Mouse (Mus musculus) limb, embryonic 15.5 days (tissue): Measurements from ENCODE around the gene Cluh. TPM values are rescaled to one million over a fixed set of nuclear protein-coding genes. Genes with fewer than 3 reads are reported as not detected.

Source experiments
- ATAC-seq: fragments of 200-750 bp; cut with Nextera tagmentation; 2 replicates; pipeline ENCODE4 v1.8.0; 2017; ENCODE audit warnings: low read depth, moderate TSS enrichment; ENCODE audit not compliant: insufficient number of reproducible peaks, low FRiP score, low TSS enrichment
- H3K27ac ChIP-seq: fragments of 300-500 bp; sonication (generic); 2 replicates; pipeline ENCODE4 v1.5.1; 2015; ENCODE audit warnings: moderate library complexity, mild to moderate bottlenecking, inconsistent platforms
- H3K27me3 ChIP-seq: fragments of 300-500 bp; sonication (generic); 2 replicates; pipeline ENCODE4 v1.6.1; 2015; ENCODE audit warnings: inconsistent platforms
- H3K36me3 ChIP-seq: fragments of 300-500 bp; sonication (generic); 2 replicates; pipeline ENCODE4 v1.6.1; 2015; ENCODE audit warnings: inconsistent platforms
- H3K4me1 ChIP-seq: fragments of 300-500 bp; sonication (generic); 2 replicates; pipeline ENCODE4 v1.6.1; 2015; ENCODE audit warnings: inconsistent platforms
- H3K4me2 ChIP-seq: fragments of 300-500 bp; sonication (generic); 2 replicates; pipeline ENCODE4 v1.6.1; 2015; ENCODE audit warnings: mild to moderate bottlenecking, inconsistent platforms
- H3K4me3 ChIP-seq: fragments of 300-500 bp; sonication (generic); 2 replicates; pipeline ENCODE4 v1.5.1; 2015; ENCODE audit warnings: mild to moderate bottlenecking, inconsistent platforms
- H3K9ac ChIP-seq: fragments of 300-500 bp; sonication (generic); 2 replicates; pipeline ENCODE4 v1.6.1; 2015; ENCODE audit warnings: inconsistent platforms
- H3K9me3 ChIP-seq: fragments of 300-500 bp; sonication (generic); 2 replicates; pipeline ENCODE4 v1.6.1; 2016; ENCODE audit warnings: inconsistent platforms
- WGBS: fragments of 180-500 bp; shearing (Covaris S2); methylation state at CpG from one replicate; pipeline ENCODE4 v1.1.7; 2015; 5-methylcytosine and 5-hydroxymethylcytosine counted together
- polyA plus RNA-seq: library from polyadenylated mRNA; unstranded; fragments of >200 nt; fragmentation: Nextera tagmentation; extraction: Ambion mirVana; gene quantifications from 2 replicates; pipeline ENCODE4 v1.2.1, GENCODE M21; 2015

The Cluh gene
- polyA plus RNA-seq, 1 experiment from 2014 or later, result 23.9 TPM

- no peak overlapping the region for H3K27ac ChIP-seq
- no peak overlapping the region for H3K4me3 ChIP-seq
- H3K9ac ChIP-seq, result no peak overlapping the region
- H3K36me3 ChIP-seq, result 0 out of 2 replicates have a peak, but pooled peaks cover 2% of the 10 kb centered on the region
- ATAC-seq, result no peak
- 18% methylated on average over 1 of the region's 1 CpGs for WGBS
- H3K27me3 ChIP-seq, result no peaks in the 10 kb centered on the region
- H3K4me1 ChIP-seq, result peaks cover 12% of the 10 kb centered on the region; the same call in 1 of the 2 replicates
- H3K9me3 ChIP-seq, result no peaks in the 10 kb centered on the region
- H3K4me2 ChIP-seq, result no peak overlapping the region
Measured at GRCm38 (mm10) chr11:74708781-74709180, 59.5 kb downstream of the Cluh start.

GRCm38 (mm10) chr11:74710671-74711070 is 61.4 kb downstream of the Cluh start:
- no peaks in the 10 kb centered on the region for H3K27me3 ChIP-seq
- no peak overlapping the region for H3K4me2 ChIP-seq
- no peaks in the 10 kb centered on the region for H3K9me3 ChIP-seq
- H3K4me1 ChIP-seq, result peaks cover 12% of the 10 kb centered on the region; the same call in 1 of the 2 replicates
- 97% methylated on average over 1 of the region's 1 CpGs for WGBS
- no peak overlapping the region for H3K4me3 ChIP-seq
- ATAC-seq, result no peak
- no peak overlapping the region for H3K27ac ChIP-seq
- 0 out of 2 replicates have a peak, but pooled peaks cover 2% of the 10 kb centered on the region for H3K36me3 ChIP-seq
- no peak overlapping the region for H3K9ac ChIP-seq

DNA sequence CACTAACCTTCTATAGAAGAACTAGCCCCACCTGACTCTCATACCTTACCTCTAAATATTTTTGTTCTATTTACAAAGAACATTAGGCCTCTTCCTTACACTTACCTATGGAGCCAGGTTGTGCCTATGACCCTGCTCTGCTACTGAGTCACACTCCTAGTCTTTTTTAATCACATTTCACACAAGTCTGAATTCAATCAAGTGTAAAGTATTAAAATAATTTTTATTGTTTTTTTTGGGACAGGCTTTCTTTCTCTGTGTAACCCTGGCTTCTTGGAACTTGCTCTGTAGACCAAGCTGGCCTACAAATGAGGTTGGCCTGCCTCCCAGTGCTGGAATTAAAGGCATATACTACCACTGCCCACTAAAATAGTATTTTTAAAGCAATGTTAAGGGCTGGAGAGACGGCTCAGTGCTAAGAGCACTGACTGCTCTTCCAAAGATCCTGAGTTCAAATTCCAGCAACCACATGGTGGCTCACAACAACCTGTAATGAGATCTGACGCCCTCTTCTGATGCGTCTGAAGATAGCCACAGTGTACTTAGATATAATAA is 66.8 kb downstream of the Cluh start:
- 70% methylated on average over 3 of the region's 3 CpGs for WGBS
- no peak for ATAC-seq
- no peak overlapping the region for H3K4me3 ChIP-seq

More for the DNA sequence above, 66.8 kb downstream of the Cluh start:
- H3K4me1 ChIP-seq, result peaks cover 18% of the 10 kb centered on the region; the same call in 1 of the 2 replicates
- H3K27ac ChIP-seq, result no peak overlapping the region
- H3K4me2 ChIP-seq, result no peak overlapping the region
- no peak overlapping the region for H3K9ac ChIP-seq
- H3K36me3 ChIP-seq, result no peaks in the 10 kb centered on the region
- no peaks in the 10 kb centered on the region for H3K9me3 ChIP-seq
- no peaks in the 10 kb centered on the region for H3K27me3 ChIP-seq

Other genes starting within 250 kb of the Cluh start
- gene Rap1gap2, start 38.6 kb upstream of the Cluh start, polyA plus RNA-seq, result 1.6 and 2.0 TPM in 2 replicates
- 0.25 and 0.31 TPM in 2 replicates for gene Ccdc92b, start 29.9 kb upstream of the Cluh start, polyA plus RNA-seq
- 44.7 and 46.2 TPM in 2 replicates for gene Pafah1b1, start 75.2 kb downstream of the Cluh start, polyA plus RNA-seq
- 47.3 and 49.0 TPM in 2 replicates for gene Mettl16, start 121.3 kb downstream of the Cluh start, polyA plus RNA-seq
- 5.1 and 5.4 TPM in 2 replicates for gene Mnt, start 181.4 kb downstream of the Cluh start, polyA plus RNA-seq
- 5.8 and 6.6 TPM in 2 replicates for gene Sgsm2, start 247.6 kb downstream of the Cluh start, polyA plus RNA-seq
- gene Tsr1, start 248.6 kb downstream of the Cluh start, polyA plus RNA-seq, result 45.4 and 46.6 TPM in 2 replicates